Mouse (Mus musculus): ENCODE results near the gene Prkrip1. TPM values are rescaled to one million over a fixed set of nuclear protein-coding genes. Genes with fewer than 3 reads are reported as not detected.
A peak's percentile ranks its signal among the peaks of the same experiment; 100 is the strongest.

Gene Prkrip1
- polyA plus RNA-seq, 1 experiment from 2014 or later, result 62.9 TPM

DNA sequence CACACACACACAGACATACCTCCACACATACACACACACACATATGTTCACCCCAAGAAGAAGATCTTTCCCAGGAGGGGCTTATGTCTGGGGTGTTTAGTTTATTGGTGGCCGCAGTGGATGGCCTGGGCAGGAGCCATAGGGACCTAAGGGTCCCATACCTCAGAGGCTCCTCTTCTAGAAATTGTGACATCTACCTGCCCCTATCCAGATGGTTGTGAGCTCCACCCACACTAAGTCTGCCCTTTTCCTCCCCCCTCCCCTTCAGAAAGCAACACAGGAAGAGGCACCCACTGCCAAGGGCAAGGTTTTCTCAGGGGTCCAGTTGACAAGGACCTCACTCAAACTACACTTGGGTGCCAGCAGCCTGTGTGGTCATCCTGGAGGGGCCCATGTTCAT, 51.8 kb downstream of the Prkrip1 start:
- Histone ChIP-seq H3K4me1 (no peaks in the 10 kb centered on the region), H3K9me3 (replicated peaks) (no peaks in the 10 kb centered on the region), H3K4me2 (replicated peaks) (no peak overlapping the region), H3K36me3 (peaks cover 8% of the 10 kb centered on the region; the same call in 1 of the 2 replicates), H3K9ac (no peak overlapping the region), H3K27me3 (no peaks in the 10 kb centered on the region), H3K27ac (no peak overlapping the region), H3K4me3 (no peak overlapping the region)
- no peak for ATAC-seq (ENCODE audit: low FRiP score)
- 100% methylated on average over 1 of the region's 1 CpGs for WGBS

DNA sequence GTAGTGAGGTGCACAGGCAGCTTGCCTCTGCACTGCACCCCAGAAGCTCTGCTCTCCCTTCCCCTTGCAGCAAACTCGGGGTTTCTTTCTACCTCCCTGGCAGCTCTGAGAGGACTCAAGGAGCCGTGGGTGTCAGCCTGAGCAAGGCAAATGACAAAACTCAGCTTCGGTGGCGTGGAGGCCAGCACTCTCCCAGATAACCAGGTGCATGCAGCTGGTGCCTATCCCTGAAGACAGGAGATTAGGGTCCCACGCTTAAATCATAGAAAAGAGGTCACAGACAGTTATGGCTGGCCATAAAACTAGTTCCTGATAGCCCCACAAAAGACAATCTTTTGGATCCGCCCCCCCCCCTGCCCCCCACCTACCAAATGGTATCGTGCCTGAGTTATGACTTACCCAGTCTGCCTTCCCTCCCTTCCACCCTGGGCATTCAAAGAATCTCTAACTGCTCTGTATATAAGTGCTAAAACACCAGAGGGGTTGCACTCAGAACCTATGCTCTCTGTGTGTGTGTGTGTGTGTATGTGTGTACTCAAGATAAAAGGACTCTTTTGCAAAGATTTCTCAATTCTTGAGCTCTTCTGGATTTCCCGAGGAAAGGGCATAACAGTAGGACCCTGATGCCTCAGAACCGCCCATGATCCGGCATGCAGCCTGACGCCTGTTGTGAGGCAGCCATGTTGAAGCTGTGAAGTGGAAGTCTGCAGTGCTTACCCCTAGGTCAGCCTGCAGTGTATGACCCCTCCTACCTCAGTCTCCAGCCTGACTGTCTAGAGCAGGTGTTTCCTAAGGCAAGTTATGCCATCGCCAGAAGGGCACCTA, 53.9 kb downstream of the Prkrip1 start:
- Histone ChIP-seq H3K27me3 (no peaks in the 10 kb centered on the region), H3K27ac (no peak overlapping the region), H3K4me1 (no peaks in the 10 kb centered on the region), H3K9me3 (replicated peaks) (no peaks in the 10 kb centered on the region), H3K4me3 (no peak overlapping the region), H3K4me2 (replicated peaks) (no peak overlapping the region), H3K9ac (no peak overlapping the region), H3K36me3 (peaks cover 26% of the 10 kb centered on the region)
- 74% methylated on average over 12 of the region's 12 CpGs for WGBS
- no peak for ATAC-seq (ENCODE audit: low FRiP score)

DNA sequence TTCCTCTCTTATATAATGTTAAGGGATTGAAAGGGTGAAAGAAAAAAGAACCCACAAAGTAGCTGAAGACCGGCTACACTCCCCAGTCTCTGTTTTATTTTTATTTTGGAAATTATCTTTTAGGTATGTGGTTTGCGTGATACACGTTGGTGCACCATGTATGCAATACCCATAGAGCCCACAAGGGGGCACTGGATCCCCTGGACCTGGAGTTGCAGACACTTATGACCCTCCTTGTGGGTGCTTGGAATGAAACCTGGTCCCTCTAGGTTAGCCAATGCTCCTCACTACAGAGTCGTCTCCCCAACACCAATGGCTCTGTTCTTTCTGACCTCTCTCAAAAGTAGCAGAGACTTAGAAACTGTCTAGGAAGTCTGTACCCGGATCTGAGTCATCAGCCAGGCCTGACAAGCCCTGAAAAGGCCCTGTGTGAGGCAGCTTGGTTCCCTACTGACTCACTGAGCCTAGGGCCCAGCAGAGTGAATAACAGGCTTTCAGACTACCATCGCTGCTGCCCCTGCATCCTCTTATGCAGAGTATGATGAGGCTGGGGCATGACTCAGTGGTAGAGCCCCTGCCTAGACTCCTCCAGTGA, 55.5 kb downstream of the Prkrip1 start:
- 88% methylated on average over 6 of the region's 6 CpGs for WGBS

DNA sequence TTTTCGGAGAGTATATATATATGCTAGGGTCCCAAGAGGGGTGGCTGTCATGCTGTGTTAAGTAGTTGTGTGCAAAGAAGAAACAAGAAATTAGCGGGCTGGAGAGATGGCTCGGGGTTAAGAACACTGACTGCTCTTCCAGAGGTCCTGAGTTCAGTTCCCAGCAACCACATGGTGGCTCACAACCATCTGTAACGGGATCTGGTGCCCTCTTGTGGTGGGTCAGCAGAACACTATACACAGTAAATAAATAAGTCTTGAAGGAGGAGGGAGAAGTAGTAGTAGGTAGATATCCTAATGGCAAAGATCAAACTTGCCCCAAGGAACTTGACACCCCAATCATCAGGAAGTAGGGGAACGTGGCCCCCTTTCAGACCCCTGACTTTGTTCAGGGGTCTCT, 56.0 kb downstream of the Prkrip1 start:
- no peak overlapping the region for H3K9ac ChIP-seq
- no peaks in the 10 kb centered on the region for H3K9me3 ChIP-seq (replicated peaks)
- H3K4me3 ChIP-seq, result no peak overlapping the region
- 92% methylated on average over 5 of the region's 5 CpGs for WGBS
- ATAC-seq (ENCODE audit: low FRiP score), result no peak
- peaks cover 36% of the 10 kb centered on the region for H3K36me3 ChIP-seq
- H3K27me3 ChIP-seq, result no peaks in the 10 kb centered on the region
- no peak overlapping the region for H3K27ac ChIP-seq
- no peak overlapping the region for H3K4me2 ChIP-seq (replicated peaks)
- H3K4me1 ChIP-seq, result no peaks in the 10 kb centered on the region

More for the DNA sequence above, 55.5 kb downstream of the Prkrip1 start:
- no peak overlapping the region for H3K27ac ChIP-seq
- H3K9ac ChIP-seq, result no peak overlapping the region
- no peak overlapping the region for H3K4me3 ChIP-seq
- H3K27me3 ChIP-seq, result no peaks in the 10 kb centered on the region
- H3K4me1 ChIP-seq, result no peaks in the 10 kb centered on the region
- no peak for ATAC-seq (ENCODE audit: low FRiP score)
- H3K36me3 ChIP-seq, result peaks cover 36% of the 10 kb centered on the region
- H3K9me3 ChIP-seq (replicated peaks), result no peaks in the 10 kb centered on the region
- H3K4me2 ChIP-seq (replicated peaks), result no peak overlapping the region

DNA sequence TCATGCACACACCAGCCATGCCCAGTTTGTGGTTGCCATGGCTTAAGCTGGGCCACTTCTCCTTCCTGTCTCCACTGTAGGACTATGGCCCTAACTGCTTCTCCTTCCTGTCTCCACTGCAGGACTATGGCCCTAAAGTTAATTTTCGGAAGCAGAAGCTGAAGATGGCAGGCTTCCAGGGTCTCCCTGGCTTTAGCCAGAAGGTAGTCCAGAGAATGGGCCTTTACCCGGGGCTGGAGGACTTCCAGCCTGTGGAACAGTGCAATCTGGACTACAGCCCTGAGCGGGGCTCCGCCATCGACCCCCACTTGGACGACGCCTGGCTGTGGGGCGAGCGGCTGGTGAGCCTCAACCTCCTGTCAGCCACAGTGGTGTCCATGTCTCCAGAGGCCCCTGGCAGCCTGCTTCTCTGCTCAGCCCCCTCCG, 58.7 kb downstream of the Prkrip1 start:
- Histone ChIP-seq H3K9ac (no peak overlapping the region), H3K4me3 (no peak overlapping the region), H3K36me3 (peaks cover 36% of the 10 kb centered on the region), H3K27ac (no peak overlapping the region), H3K4me2 (replicated peaks) (no peak overlapping the region), H3K9me3 (replicated peaks) (no peaks in the 10 kb centered on the region), H3K4me1 (peaks cover 12% of the 10 kb centered on the region), H3K27me3 (no peaks in the 10 kb centered on the region)
- no peak for ATAC-seq (ENCODE audit: low FRiP score)
- 95% methylated on average over 10 of the region's 10 CpGs for WGBS

DNA sequence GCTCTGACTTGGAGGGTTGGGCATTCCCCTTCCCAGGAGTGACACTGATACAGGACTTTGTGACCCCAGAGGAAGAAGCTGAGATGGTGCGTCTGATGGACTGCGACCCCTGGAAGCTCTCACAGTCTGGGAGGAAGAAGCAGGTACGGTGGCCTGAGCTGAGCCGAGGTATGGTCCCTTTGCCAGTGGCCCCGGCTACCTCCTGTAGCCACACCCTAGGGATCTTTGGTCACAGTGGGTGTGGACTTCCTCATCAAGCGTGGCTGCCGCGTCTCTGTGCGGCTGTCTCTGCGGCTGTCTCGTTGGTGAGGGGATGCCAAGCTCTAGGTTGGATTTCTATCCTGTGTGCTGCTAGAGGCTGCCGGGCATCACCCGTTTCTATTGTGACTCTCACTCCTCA, 59.4 kb downstream of the Prkrip1 start:
- Histone ChIP-seq H3K27ac (no peak overlapping the region), H3K36me3 (peaks cover 36% of the 10 kb centered on the region), H3K4me3 (no peak overlapping the region), H3K27me3 (no peaks in the 10 kb centered on the region), H3K9me3 (replicated peaks) (no peaks in the 10 kb centered on the region), H3K9ac (no peak overlapping the region), H3K4me2 (replicated peaks) (no peak overlapping the region), H3K4me1 (peaks cover 19% of the 10 kb centered on the region)
- WGBS, result 96% methylated on average over 13 of the region's 13 CpGs
- no peak for ATAC-seq (ENCODE audit: low FRiP score)

DNA sequence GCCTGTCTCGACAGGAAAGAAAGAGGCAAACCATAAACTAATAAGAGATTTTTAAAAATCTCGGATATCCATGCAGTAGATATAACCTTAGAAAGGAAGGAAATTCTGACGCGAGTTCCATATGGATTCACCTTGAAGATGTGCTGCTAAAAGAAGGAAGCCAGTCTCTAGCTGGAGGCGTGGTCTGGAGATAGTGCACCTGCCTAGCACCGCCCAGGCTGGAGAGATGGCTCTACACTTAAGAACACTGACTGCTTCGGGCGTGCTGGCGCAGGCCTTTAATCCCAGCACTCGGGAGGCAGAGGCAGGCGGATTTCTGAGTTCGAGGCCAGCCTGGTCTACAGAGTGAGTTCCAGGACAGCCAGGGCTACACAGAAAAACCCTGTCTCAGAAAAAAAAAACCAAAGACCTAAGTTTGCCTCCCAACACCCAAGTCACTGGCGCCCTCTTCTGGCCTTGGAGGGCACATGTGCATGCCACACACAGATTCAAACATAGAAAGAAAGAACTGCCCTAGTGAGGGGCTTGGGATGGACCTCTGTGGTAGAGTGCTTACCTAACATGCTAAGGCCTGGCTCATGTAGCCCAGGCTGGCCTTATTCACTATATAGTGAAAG, 61.0 kb downstream of the Prkrip1 start:
- H3K27me3 ChIP-seq, result no peaks in the 10 kb centered on the region
- peaks cover 19% of the 10 kb centered on the region for H3K4me1 ChIP-seq
- peaks cover 41% of the 10 kb centered on the region for H3K36me3 ChIP-seq
- WGBS, result 75% methylated on average over 13 of the region's 13 CpGs
- H3K9me3 ChIP-seq (replicated peaks), result no peaks in the 10 kb centered on the region
- no peak overlapping the region for H3K27ac ChIP-seq
- ATAC-seq (ENCODE audit: low FRiP score), result no peak
- H3K4me2 ChIP-seq (replicated peaks), result no peak overlapping the region
- no peak overlapping the region for H3K9ac ChIP-seq
- no peak overlapping the region for H3K4me3 ChIP-seq

DNA sequence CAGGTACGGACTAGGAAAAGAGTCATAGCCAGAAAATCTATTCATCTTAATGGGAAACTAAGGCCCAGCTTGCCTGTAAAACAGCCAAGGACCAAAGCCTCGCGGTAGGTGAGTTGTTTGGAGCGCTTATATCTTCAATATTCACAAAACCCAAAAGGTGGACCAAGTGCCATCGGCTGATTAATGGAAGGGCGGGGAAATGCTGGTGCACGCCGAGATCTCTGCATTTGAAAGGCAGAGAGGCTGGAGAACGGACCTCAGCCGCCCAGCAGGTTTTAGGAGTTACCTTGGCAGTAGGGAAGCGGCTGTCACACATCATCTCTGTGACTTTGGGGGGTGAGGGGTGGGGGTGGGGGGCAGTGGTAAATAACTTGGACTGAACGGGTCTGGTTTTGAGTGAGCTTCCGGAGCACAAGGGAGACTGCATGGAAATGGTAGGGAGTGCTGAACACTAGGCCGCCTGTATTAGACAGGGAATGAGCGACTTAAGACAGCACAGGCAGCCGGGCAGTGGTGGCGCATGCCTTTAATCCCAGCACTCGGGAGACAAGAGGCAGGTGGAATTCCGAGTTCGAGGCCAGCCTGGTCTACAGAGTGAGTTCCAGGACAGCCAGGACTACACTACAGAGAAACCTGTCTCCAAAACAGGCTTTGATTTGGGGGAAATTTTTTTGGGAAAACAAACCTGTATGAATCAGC, 62.3 kb downstream of the Prkrip1 start:
- Histone ChIP-seq H3K36me3 (peaks cover 39% of the 10 kb centered on the region), H3K4me1 (peaks cover 19% of the 10 kb centered on the region), H3K27ac (peak overlapping the region; percentile 60; the same call in 1 of the 2 replicates), H3K9ac (peak overlapping the region; percentile 74), H3K9me3 (replicated peaks) (no peaks in the 10 kb centered on the region), H3K4me3 (peak overlapping the region; percentile 64), H3K4me2 (replicated peaks) (peak overlapping the region; percentile 90), H3K27me3 (no peaks in the 10 kb centered on the region)
- ATAC-seq (ENCODE audit: low FRiP score), result no peak
- WGBS, result 9% methylated on average over 20 of the region's 20 CpGs

DNA sequence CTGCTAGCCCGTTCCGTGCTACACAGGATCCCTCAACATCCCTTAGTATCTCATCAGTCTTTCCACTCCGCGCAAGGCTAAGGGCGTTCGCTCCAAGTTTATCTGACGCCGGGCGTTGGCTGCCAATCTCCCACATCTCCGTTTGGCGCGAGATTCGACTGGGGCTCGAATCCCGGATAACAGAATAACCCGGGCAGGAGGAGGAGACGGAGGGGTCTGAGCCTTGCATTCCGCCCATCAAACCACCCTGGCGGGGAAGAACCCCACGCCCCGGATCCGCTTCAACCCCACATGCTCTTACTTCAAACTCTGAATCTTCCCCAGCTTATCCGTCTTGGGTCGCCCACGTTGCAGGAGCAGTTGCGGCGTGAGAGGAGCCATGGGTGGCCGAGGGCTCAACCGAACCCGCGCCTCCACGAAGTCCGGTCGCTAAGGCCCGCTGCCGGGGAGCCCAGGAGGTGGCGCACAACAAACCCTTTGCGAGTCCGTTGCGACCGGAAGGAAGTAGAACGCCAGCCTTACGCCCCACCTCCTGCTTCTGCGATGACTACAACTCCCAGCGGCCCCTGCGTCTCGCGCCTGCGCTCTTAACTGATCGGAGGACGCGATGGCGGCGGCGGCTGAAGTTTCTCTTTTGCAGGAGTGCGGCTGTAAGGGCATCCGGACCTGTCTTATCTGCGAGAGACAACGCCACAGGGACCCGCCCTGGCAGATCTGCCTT, 63.0 kb downstream of the Prkrip1 start, which contains the start of the genes Lrwd1 and Alkbh4:
Lrwd1 (minus strand) TSS at position 504 of the 721 bp plus-strand sequence.
Alkbh4 (plus strand) TSS at position 576 of the 721 bp plus-strand sequence.
- no peaks in the 10 kb centered on the region for H3K9me3 ChIP-seq (replicated peaks)
- ATAC-seq (ENCODE audit: low FRiP score), result peak; percentile 92
- peaks cover 36% of the 10 kb centered on the region for H3K36me3 ChIP-seq
- WGBS, result under 1% methylated on average over 60 of the region's 60 CpGs
- H3K4me2 ChIP-seq (replicated peaks), result peak within 1 kb of the TSS; percentile 90
- H3K4me3 ChIP-seq, result peak within 1 kb of the TSS; percentile 64
- peak within 1 kb of the TSS; percentile 60 for H3K27ac ChIP-seq
- no peaks in the 10 kb centered on the region for H3K27me3 ChIP-seq
- H3K9ac ChIP-seq, result peak within 1 kb of the TSS; percentile 74
- peaks cover 19% of the 10 kb centered on the region for H3K4me1 ChIP-seq

All from hindbrain, embryonic 12.5 days (tissue).